Mouse (Mus musculus): Measurements from ENCODE around the gene Gfm1.

DNA sequence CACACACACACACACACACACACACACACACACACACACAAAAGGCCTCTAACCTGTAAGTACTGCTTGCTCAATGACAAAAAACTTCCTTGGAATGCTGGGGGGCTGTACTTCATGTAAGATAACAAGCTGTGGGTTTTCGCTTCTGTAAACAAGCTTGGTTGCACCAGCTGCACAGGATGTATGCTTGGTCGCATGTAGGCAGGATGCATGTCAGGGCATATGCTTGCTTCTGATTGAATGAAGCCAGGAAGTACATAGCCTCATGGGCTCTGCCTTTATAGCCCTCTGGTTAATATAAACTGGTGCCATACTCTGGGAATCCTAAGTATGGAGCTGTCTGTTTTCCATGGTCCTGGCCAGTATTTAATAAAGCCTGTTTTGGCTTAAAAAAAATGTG, 68.1 kb downstream of the Gfm1 start:
- TF ChIP-seq CTCF (IDR thresholded peaks at IDR 0.05; ENCODE audit: borderline replicate concordance, extremely low read depth, insufficient read depth, insufficient read length) (no peak), POLR2A (IDR thresholded peaks at IDR 0.05; ENCODE audit: borderline replicate concordance, extremely low read depth, insufficient read depth, insufficient read length, poor library complexity, severe bottlenecking) (no peak)

Measured in brain, embryonic 14.5 days (tissue).